Mouse (Mus musculus) liver, embryonic 16.5 days (tissue): ENCODE data around the gene Atp6v0a1. TPM values are rescaled to one million over a fixed set of nuclear protein-coding genes. Genes with fewer than 3 reads are reported as not detected.

ENCODE experiments used
- ATAC-seq: fragments of 200-750 bp; cut with Nextera tagmentation; 2 replicates; pipeline ENCODE4 v1.8.0; 2017; ENCODE audit warnings: low read depth, mild to moderate bottlenecking, moderate number of reproducible peaks, moderate library complexity
- H3K27ac ChIP-seq: fragments of 300-500 bp; sonication (generic); 2 replicates; pipeline ENCODE4 v1.5.1; 2014; ENCODE audit warnings: mild to moderate bottlenecking, low read length
- H3K27me3 ChIP-seq: fragments of 300-500 bp; sonication (generic); 2 replicates; pipeline ENCODE4 v1.6.1; 2014; ENCODE audit warnings: low read depth, low read length, mixed read lengths; ENCODE audit not compliant: control insufficient read depth, insufficient read depth
- H3K36me3 ChIP-seq: fragments of 300-500 bp; sonication (generic); 2 replicates; pipeline ENCODE4 v1.6.1; 2014; ENCODE audit warnings: mild to moderate bottlenecking; ENCODE audit not compliant: control insufficient read depth, insufficient read depth
- H3K4me1 ChIP-seq: fragments of 300-500 bp; sonication (generic); 2 replicates; pipeline ENCODE4 v1.6.1; 2014; ENCODE audit warnings: low read depth, low read length, mixed read lengths; ENCODE audit not compliant: control insufficient read depth
- H3K4me2 ChIP-seq: fragments of 300-500 bp; sonication (generic); 2 replicates; pipeline ENCODE4 v1.6.1; 2014; ENCODE audit warnings: low read depth, low read length, mixed read lengths
- H3K4me3 ChIP-seq: fragments of 300-500 bp; sonication (generic); 2 replicates; pipeline ENCODE4 v1.5.1; 2014; ENCODE audit warnings: low read depth, mild to moderate bottlenecking, low read length
- H3K9ac ChIP-seq: fragments of 300-500 bp; sonication (generic); 2 replicates; pipeline ENCODE4 v1.6.1; 2014; ENCODE audit warnings: low read depth, low read length
- H3K9me3 ChIP-seq: fragments of 300-500 bp; sonication (generic); replicated peaks from 2 replicates; pipeline ENCODE4 v1.6.1; 2016; ENCODE audit warnings: low read length; ENCODE audit not compliant: control insufficient read depth
- WGBS: fragments of 180-500 bp; shearing (Covaris S2); extraction: QIAGEN DNeasy Blood & Tissue Kit; methylation state at CpG from one replicate; pipeline ENCODE4 v1.1.7; 2014; ENCODE audit not compliant: insufficient replicate concordance; 5-methylcytosine and 5-hydroxymethylcytosine counted together
- polyA plus RNA-seq: library from polyadenylated mRNA; unstranded; fragments of >200 nt; fragmentation: Nextera tagmentation; extraction: Ambion mirVana; gene quantifications from 2 replicates; pipeline ENCODE4 v1.2.1, GENCODE M21; 2015

The Atp6v0a1 gene
- polyA plus RNA-seq, 1 experiment from 2014 or later = 47.5 TPM

- Histone ChIP-seq H3K27me3 (no peaks in the 10 kb centered on the region), H3K4me3 (no peak overlapping the region), H3K9me3 (no peaks in the 10 kb centered on the region), H3K4me1 (no peaks in the 10 kb centered on the region), H3K27ac (no peak overlapping the region), H3K4me2 (no peak overlapping the region), H3K9ac (no peak overlapping the region), H3K36me3 (no peaks in the 10 kb centered on the region)
- 46% methylated on average over 3 of the region's 3 CpGs for whole genome bisulfite sequencing
- no peak for ATAC-seq
Measured at GRCm38 (mm10) chr11:100988674-100989073, 20.6 kb upstream of the Atp6v0a1 start.

- no peaks in the 10 kb centered on the region for H3K27me3 ChIP-seq
- H3K9me3 ChIP-seq = no peaks in the 10 kb centered on the region
- WGBS = 48% methylated on average over 2 of the region's 2 CpGs
- H3K9ac ChIP-seq = no peak overlapping the region
- H3K4me1 ChIP-seq = no peaks in the 10 kb centered on the region
- H3K4me3 ChIP-seq = no peak overlapping the region
- no peak overlapping the region for H3K4me2 ChIP-seq
- no peaks in the 10 kb centered on the region for H3K36me3 ChIP-seq
- ATAC-seq = no peak
- H3K27ac ChIP-seq = no peak overlapping the region
Measured at GRCm38 (mm10) chr11:100989666-100990065, 19.6 kb upstream of the Atp6v0a1 start.

- Histone ChIP-seq H3K9me3 (no peaks in the 10 kb centered on the region), H3K27me3 (no peaks in the 10 kb centered on the region), H3K36me3 (no peaks in the 10 kb centered on the region), H3K4me1 (no peaks in the 10 kb centered on the region), H3K9ac (no peak overlapping the region), H3K4me2 (no peak overlapping the region), H3K27ac (no peak overlapping the region), H3K4me3 (no peak overlapping the region)
- WGBS = 38% methylated on average over 6 of the region's 6 CpGs
- ATAC-seq = no peak
Measured at GRCm38 (mm10) chr11:100991027-100991534, 18.2 kb upstream of the Atp6v0a1 start.

GRCm38 (mm10) chr11:100993437-100993836, 15.8 kb upstream of the Atp6v0a1 start:
- Histone ChIP-seq H3K9me3 (no peaks in the 10 kb centered on the region), H3K4me1 (no peaks in the 10 kb centered on the region), H3K36me3 (no peaks in the 10 kb centered on the region), H3K4me2 (no peak overlapping the region), H3K4me3 (no peak overlapping the region), H3K27ac (no peak overlapping the region), H3K9ac (no peak overlapping the region), H3K27me3 (no peaks in the 10 kb centered on the region)
- ATAC-seq = no peak
- 43% methylated on average over 2 of the region's 2 CpGs for WGBS

GRCm38 (mm10) chr11:100994233-100994632, 15.0 kb upstream of the Atp6v0a1 start:
- Histone ChIP-seq H3K4me2 (no peak overlapping the region), H3K9ac (no peak overlapping the region), H3K27me3 (no peaks in the 10 kb centered on the region), H3K9me3 (no peaks in the 10 kb centered on the region), H3K4me3 (no peak overlapping the region), H3K36me3 (no peaks in the 10 kb centered on the region), H3K27ac (no peak overlapping the region), H3K4me1 (no peaks in the 10 kb centered on the region)
- WGBS = 28% methylated on average over 9 of the region's 9 CpGs
- no peak for ATAC-seq

GRCm38 (mm10) chr11:100994655-100995054, 14.6 kb upstream of the Atp6v0a1 start:
- Histone ChIP-seq H3K27me3 (no peaks in the 10 kb centered on the region), H3K4me1 (no peaks in the 10 kb centered on the region; the same call in 1 of the 2 replicates), H3K27ac (no peak overlapping the region), H3K9me3 (no peaks in the 10 kb centered on the region), H3K4me3 (no peak overlapping the region), H3K9ac (no peak overlapping the region), H3K4me2 (no peak overlapping the region), H3K36me3 (no peaks in the 10 kb centered on the region)
- ATAC-seq = no peak
- 38% methylated on average over 5 of the region's 5 CpGs for WGBS

GRCm38 (mm10) chr11:100996501-100996900, 12.8 kb upstream of the Atp6v0a1 start:
- WGBS = 65% methylated on average over 4 of the region's 4 CpGs

GRCm38 (mm10) chr11:100998836-100999235, 10.4 kb upstream of the Atp6v0a1 start:
- 64% methylated on average over 2 of the region's 2 CpGs for WGBS
- H3K36me3 ChIP-seq = no peaks in the 10 kb centered on the region
- no peak overlapping the region for H3K27ac ChIP-seq
- no peak for ATAC-seq
- no peak overlapping the region for H3K4me3 ChIP-seq
- H3K4me1 ChIP-seq = peaks cover 2% of the 10 kb centered on the region
- no peaks in the 10 kb centered on the region for H3K9me3 ChIP-seq
- no peak overlapping the region for H3K9ac ChIP-seq
- peaks cover 2% of the 10 kb centered on the region; the same call in 1 of the 2 replicates for H3K27me3 ChIP-seq
- no peak overlapping the region for H3K4me2 ChIP-seq

More at GRCm38 (mm10) chr11:100996501-100996900, 12.8 kb upstream of the Atp6v0a1 start:
- H3K9ac ChIP-seq = no peak overlapping the region
- no peaks in the 10 kb centered on the region for H3K36me3 ChIP-seq
- no peak overlapping the region for H3K4me2 ChIP-seq
- H3K27ac ChIP-seq = no peak overlapping the region
- no peak overlapping the region for H3K4me3 ChIP-seq
- peaks cover 2% of the 10 kb centered on the region; the same call in 1 of the 2 replicates for H3K27me3 ChIP-seq
- ATAC-seq = no peak
- no peaks in the 10 kb centered on the region for H3K9me3 ChIP-seq
- H3K4me1 ChIP-seq = no peaks in the 10 kb centered on the region; the same call in 1 of the 2 replicates

- no peak for ATAC-seq
- 48% methylated on average over 3 of the region's 3 CpGs for WGBS
- no peaks in the 10 kb centered on the region for H3K9me3 ChIP-seq
- H3K4me2 ChIP-seq = no peak overlapping the region
- no peak overlapping the region for H3K9ac ChIP-seq
- no peaks in the 10 kb centered on the region for H3K36me3 ChIP-seq
- H3K4me1 ChIP-seq = peaks cover 2% of the 10 kb centered on the region
- H3K27me3 ChIP-seq = peaks cover 2% of the 10 kb centered on the region; the same call in 1 of the 2 replicates
- no peak overlapping the region for H3K27ac ChIP-seq
- H3K4me3 ChIP-seq = no peak overlapping the region
Measured at GRCm38 (mm10) chr11:100999254-100999653, 10.0 kb upstream of the Atp6v0a1 start.
